Mouse (Mus musculus) forebrain, embryonic 12.5 days (tissue): ENCODE data around the gene Hint3. TPM values are rescaled to one million over a fixed set of nuclear protein-coding genes. Genes with fewer than 3 reads are reported as not detected.
"Not testable (repeated sequence)": the region's sequence is repeated elsewhere in the genome, so short reads cannot be mapped to it uniquely, and the experiment has no call there.

Experiments used
- ATAC-seq: fragments of 200-750 bp; cut with Nextera tagmentation; 2 replicates; pipeline ENCODE4 v1.8.0; 2017; ENCODE audit warnings: moderate TSS enrichment; ENCODE audit not compliant: low FRiP score
- H3K27ac ChIP-seq: fragments of 300-500 bp; sonication (generic); 2 replicates; pipeline ENCODE4 v1.5.1; 2016; ENCODE audit warnings: mild to moderate bottlenecking
- H3K27me3 ChIP-seq: fragments of 300-500 bp; sonication (generic); 2 replicates; pipeline ENCODE4 v1.6.1; 2016; ENCODE audit warnings: mild to moderate bottlenecking
- H3K36me3 ChIP-seq: fragments of 300-500 bp; sonication (generic); replicated peaks from 2 replicates; pipeline ENCODE4 v1.6.1; 2016; ENCODE audit warnings: mild to moderate bottlenecking
- H3K4me1 ChIP-seq: fragments of 300-500 bp; sonication (generic); 2 replicates; pipeline ENCODE4 v1.6.1; 2016
- H3K4me2 ChIP-seq: fragments of 300-500 bp; sonication (generic); 2 replicates; pipeline ENCODE4 v1.6.1; 2016; ENCODE audit warnings: mild to moderate bottlenecking, moderate library complexity
- H3K4me3 ChIP-seq: fragments of 300-500 bp; sonication (generic); replicated peaks from 2 replicates; pipeline ENCODE4 v1.5.1; 2016; ENCODE audit warnings: mild to moderate bottlenecking
- H3K9ac ChIP-seq: fragments of 300-500 bp; sonication (generic); 2 replicates; pipeline ENCODE4 v1.6.1; 2016; ENCODE audit warnings: mild to moderate bottlenecking
- H3K9me3 ChIP-seq: fragments of 300-500 bp; sonication (generic); 2 replicates; pipeline ENCODE4 v1.6.1; 2016
- whole genome bisulfite sequencing: fragments of 180-500 bp; shearing (Covaris S2); methylation state at CpG from one replicate; pipeline ENCODE4 v1.1.7; 2016; 5-methylcytosine and 5-hydroxymethylcytosine counted together
- polyA plus RNA-seq: library from polyadenylated mRNA; unstranded; fragments of >200 nt; fragmentation: Nextera tagmentation; extraction: Ambion mirVana; gene quantifications from 2 replicates; pipeline ENCODE4 v1.2.1, GENCODE M21; 2016

Hint3 gene
- polyA plus RNA-seq: 18.5 and 22.7 TPM in 2 replicates

- Histone ChIP-seq H3K9me3 (no peaks in the 10 kb centered on the region), H3K4me3 (no peak within 1 kb of the TSS), H3K27me3 (no peaks in the 10 kb centered on the region), H3K4me1 (no peaks in the 10 kb centered on the region), H3K4me2 (no peak within 1 kb of the TSS), H3K36me3 (no peaks in the 10 kb centered on the region), H3K27ac (no peak within 1 kb of the TSS), H3K9ac (no peak within 1 kb of the TSS)
- 84% methylated on average over 3 of the region's 3 CpGs for WGBS
- ATAC-seq: no peak
Observed at GRCm38 (mm10) chr10:30629513-30629912, at the start of gene Hint3. Hint3 (minus strand) TSS chr10:30629632.

DNA sequence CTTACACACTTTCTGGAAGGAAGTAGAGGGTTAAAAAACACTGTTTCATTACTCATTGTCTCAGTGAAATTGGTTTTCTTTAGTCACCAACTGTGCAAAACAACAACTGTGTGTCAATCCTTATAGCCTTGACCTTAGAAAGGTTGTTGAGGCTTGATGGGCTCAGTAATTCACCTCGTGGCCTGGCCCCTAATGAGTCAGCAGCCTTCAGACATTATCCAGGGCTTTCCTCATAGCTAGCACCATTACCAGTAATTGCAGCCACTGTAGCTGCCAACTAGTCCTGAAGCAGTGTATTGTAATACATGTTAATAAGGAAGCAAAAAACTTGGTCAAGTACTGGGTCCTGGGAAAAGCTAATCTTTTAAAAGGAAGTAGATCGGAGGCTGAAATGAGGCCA lies 48.6 kb upstream of the Hint3 start:
- WGBS: 55% methylated on average over 2 of the region's 2 CpGs
- Histone ChIP-seq H3K4me1 (no peaks in the 10 kb centered on the region), H3K27me3 (no peaks in the 10 kb centered on the region), H3K4me3 (no peak overlapping the region), H3K36me3 (no peaks in the 10 kb centered on the region), H3K27ac (no peak overlapping the region), H3K9me3 (no peaks in the 10 kb centered on the region), H3K4me2 (no peak overlapping the region), H3K9ac (no peak overlapping the region)
- no peak for ATAC-seq

- 91% methylated on average over 3 of the region's 3 CpGs for WGBS
Observed at GRCm38 (mm10) chr10:30674825-30675224, 45.4 kb upstream of the Hint3 start.

DNA sequence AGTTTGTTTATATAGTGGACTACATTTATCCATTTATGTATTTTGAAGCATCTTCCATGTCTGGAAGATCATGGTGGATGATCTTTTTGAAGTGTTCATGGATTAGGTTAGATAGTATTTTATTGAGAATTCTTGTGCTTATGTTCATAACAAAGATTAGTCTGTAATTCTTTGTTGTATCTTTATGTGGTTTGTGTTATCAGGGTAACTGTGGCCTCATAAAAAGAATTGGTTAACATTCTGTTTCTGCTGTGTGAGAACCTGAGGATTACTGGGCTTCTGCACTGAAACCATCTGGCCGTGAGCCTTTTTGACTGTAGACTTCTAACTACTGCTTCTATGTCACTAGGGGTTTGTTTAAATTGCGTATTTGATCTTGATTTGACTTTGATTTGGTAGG lies 37.1 kb upstream of the Hint3 start:
- no peak overlapping the region for H3K4me3 ChIP-seq
- WGBS: 94% methylated on average over 2 of the region's 2 CpGs
- no peaks in the 10 kb centered on the region for H3K4me1 ChIP-seq
- ATAC-seq: no peak
- H3K27me3 ChIP-seq: no peaks in the 10 kb centered on the region
- H3K36me3 ChIP-seq: no peaks in the 10 kb centered on the region
- no peak overlapping the region for H3K9ac ChIP-seq
- no peak overlapping the region for H3K27ac ChIP-seq
- no peaks in the 10 kb centered on the region for H3K9me3 ChIP-seq
- H3K4me2 ChIP-seq: no peak overlapping the region

More at GRCm38 (mm10) chr10:30674825-30675224, 45.4 kb upstream of the Hint3 start:
- Histone ChIP-seq H3K4me2 (no peak overlapping the region), H3K27ac (no peak overlapping the region), H3K27me3 (no peaks in the 10 kb centered on the region), H3K9me3 (no peaks in the 10 kb centered on the region), H3K4me3 (no peak overlapping the region), H3K4me1 (no peaks in the 10 kb centered on the region), H3K36me3 (no peaks in the 10 kb centered on the region), H3K9ac (no peak overlapping the region)
- ATAC-seq: no peak

GRCm38 (mm10) chr10:30660564-30661328 lies 31.3 kb upstream of the Hint3 start:
- ATAC-seq: no peak
- no peaks in the 10 kb centered on the region; the same call in 1 of the 2 replicates for H3K36me3 ChIP-seq
- WGBS: 89% methylated on average over 6 of the region's 6 CpGs

DNA sequence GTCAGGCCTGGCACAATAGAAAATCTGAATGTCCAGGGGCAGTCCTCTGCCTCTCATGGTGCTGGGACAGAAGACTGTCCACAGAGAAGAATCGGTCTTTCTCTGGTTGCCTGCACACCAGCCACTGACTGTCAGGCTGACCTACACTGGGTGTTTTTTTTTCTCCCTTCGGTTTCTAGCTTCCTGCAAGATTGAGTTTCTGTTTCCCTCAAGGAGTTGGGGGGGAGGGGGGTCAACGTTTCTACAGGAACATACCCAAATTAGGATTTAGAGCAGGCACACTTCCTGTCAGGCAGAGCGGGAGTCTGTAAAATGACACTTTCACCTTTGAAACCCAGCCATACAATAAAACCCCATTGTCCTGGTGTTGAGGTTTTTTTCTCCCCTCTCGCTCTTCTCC lies 26.2 kb upstream of the Hint3 start:
- Histone ChIP-seq H3K36me3 (no peaks in the 10 kb centered on the region; the same call in 1 of the 2 replicates), H3K4me2 (no peak overlapping the region), H3K4me1 (0 out of 2 replicates have a peak, but pooled peaks cover 5% of the 10 kb centered on the region), H3K9ac (no peak overlapping the region), H3K27ac (no peak overlapping the region), H3K4me3 (no peak overlapping the region), H3K9me3 (no peaks in the 10 kb centered on the region), H3K27me3 (no peaks in the 10 kb centered on the region)
- WGBS: 22% methylated on average over 5 of the region's 5 CpGs
- ATAC-seq: no peak

More at GRCm38 (mm10) chr10:30660564-30661328, 31.3 kb upstream of the Hint3 start:
- H3K4me2 ChIP-seq: no peak overlapping the region
- H3K9ac ChIP-seq: no peak overlapping the region
- no peaks in the 10 kb centered on the region for H3K9me3 ChIP-seq
- H3K4me1 ChIP-seq: 0 out of 2 replicates have a peak, but pooled peaks cover 4% of the 10 kb centered on the region
- no peak overlapping the region for H3K4me3 ChIP-seq
- H3K27ac ChIP-seq: no peak overlapping the region
- H3K27me3 ChIP-seq: no peaks in the 10 kb centered on the region

- Histone ChIP-seq H3K27me3 (no peaks in the 10 kb centered on the region), H3K4me2 (no peak overlapping the region), H3K9me3 (no peaks in the 10 kb centered on the region), H3K9ac (no peak overlapping the region), H3K4me3 (no peak overlapping the region), H3K36me3 (peaks cover 4% of the 10 kb centered on the region), H3K4me1 (no peaks in the 10 kb centered on the region), H3K27ac (no peak overlapping the region)
- WGBS: 65% methylated on average over 2 of the region's 2 CpGs
- ATAC-seq: no peak
Observed at GRCm38 (mm10) chr10:30647681-30648080, 18.2 kb upstream of the Hint3 start.

GRCm38 (mm10) chr10:30638216-30638615 lies 8.8 kb upstream of the Hint3 start:
- Histone ChIP-seq H3K9ac (no peak overlapping the region), H3K27ac (no peak overlapping the region), H3K4me3 (no peak overlapping the region), H3K4me2 (no peak overlapping the region), H3K4me1 (no peaks in the 10 kb centered on the region), H3K27me3 (no peaks in the 10 kb centered on the region), H3K36me3 (no peaks in the 10 kb centered on the region), H3K9me3 (no peaks in the 10 kb centered on the region)
- WGBS: 86% methylated on average over 3 of the region's 3 CpGs
- no peak for ATAC-seq

GRCm38 (mm10) chr10:30636474-30637154 lies 7.2 kb upstream of the Hint3 start:
- H3K4me3 ChIP-seq, H3K36me3 ChIP-seq, H3K9ac ChIP-seq, H3K27ac ChIP-seq, ATAC-seq, H3K9me3 ChIP-seq, H3K4me2 ChIP-seq, H3K27me3 ChIP-seq, H3K4me1 ChIP-seq: not testable (repeated sequence)
- WGBS: 79% methylated on average over 1 of the region's 1 CpGs

- WGBS: 100% methylated on average over 1 of the region's 1 CpGs
- Histone ChIP-seq H3K27me3 (no peaks in the 10 kb centered on the region), H3K27ac (no peak overlapping the region), H3K4me2 (no peak overlapping the region), H3K9ac (no peak overlapping the region), H3K36me3 (no peaks in the 10 kb centered on the region), H3K4me3 (no peak overlapping the region), H3K4me1 (no peaks in the 10 kb centered on the region), H3K9me3 (no peaks in the 10 kb centered on the region)
- no peak for ATAC-seq
Observed at GRCm38 (mm10) chr10:30632718-30633117, 3.3 kb upstream of the Hint3 start.

- no peak overlapping the region for H3K9ac ChIP-seq
- no peak overlapping the region for H3K4me3 ChIP-seq
- H3K9me3 ChIP-seq: no peaks in the 10 kb centered on the region
- ATAC-seq: no peak
- no peaks in the 10 kb centered on the region for H3K27me3 ChIP-seq
- H3K4me1 ChIP-seq: no peaks in the 10 kb centered on the region
- H3K4me2 ChIP-seq: no peak overlapping the region
- H3K27ac ChIP-seq: no peak overlapping the region
- no peaks in the 10 kb centered on the region for H3K36me3 ChIP-seq
Observed at GRCm38 (mm10) chr10:30629977-30630376, 545 bp upstream of the Hint3 start.

DNA sequence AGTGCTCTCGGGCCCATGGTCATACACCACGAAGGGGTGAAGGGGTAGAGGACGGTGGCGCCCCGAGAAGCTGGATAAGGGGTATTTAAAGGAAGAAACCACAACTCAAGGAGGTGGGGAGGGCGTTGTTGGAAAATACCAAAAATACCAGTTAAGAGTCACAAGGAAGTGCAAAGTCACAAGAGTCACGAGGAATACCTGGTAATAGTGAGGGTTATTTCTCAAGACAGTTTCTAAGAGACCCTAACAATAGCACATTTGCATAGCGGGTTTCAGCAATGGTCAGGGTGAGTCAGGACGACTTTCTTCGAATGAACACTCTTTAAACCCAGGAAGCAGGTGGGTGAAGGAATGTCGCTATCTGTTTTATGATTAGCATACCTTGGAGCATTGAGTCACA lies 988 bp downstream of the Hint3 start:
- H3K4me1 ChIP-seq, H3K27me3 ChIP-seq, H3K36me3 ChIP-seq, H3K4me2 ChIP-seq, H3K4me3 ChIP-seq, ATAC-seq, H3K9me3 ChIP-seq, H3K9ac ChIP-seq, H3K27ac ChIP-seq: not testable (repeated sequence)
- WGBS: 92% methylated on average over 11 of the region's 11 CpGs

GRCm38 (mm10) chr10:30627548-30627947 lies 1.9 kb downstream of the Hint3 start:
- Histone ChIP-seq H3K9me3 (no peaks in the 10 kb centered on the region), H3K36me3 (no peaks in the 10 kb centered on the region), H3K9ac (no peak overlapping the region), H3K27me3 (no peaks in the 10 kb centered on the region), H3K27ac (no peak overlapping the region), H3K4me3 (no peak overlapping the region), H3K4me2 (no peak overlapping the region), H3K4me1 (peaks cover 4% of the 10 kb centered on the region; the same call in 1 of the 2 replicates)
- WGBS: 33% methylated on average over 1 of the region's 1 CpGs
- no peak for ATAC-seq
